Comparison of ENCODE assay signal across 15 mouse cellular contexts in genomic region chr9:48757650-48758580, GRCm38 (mm10).
DNase-seq lines count a peak whose midpoint lies in the region; ATAC-seq and TF ChIP-seq lines count a peak whose summit lies in the region.
"Had no signal": no experiment of that assay in that cellular context is flagged by ENCODE, and none has a peak within 500 bp of the region (broad histone marks: within the 10 kb centered on the region; RNA-seq: fewer than 3 reads in every experiment).

No protein-coding gene starts in this region.

- no peak for TF ChIP-seq CTCF in gastrocnemius, adult 2 months (IDR thresholded peaks at IDR 0.05)
- no peak for TF ChIP-seq CTCF in lung, adult 2 months (IDR thresholded peaks at IDR 0.05; ENCODE audit: insufficient read depth, low read length)

- H3K9ac ChIP-seq in lung, embryonic 16.5 days (ENCODE audit: low read length) = no peak overlapping the region
- H3K9ac ChIP-seq in intestine, embryonic 16.5 days (ENCODE audit: low read depth, low read length) = no peak overlapping the region
- no peak overlapping the region for H3K9ac ChIP-seq in neural tube, embryonic 13.5 days
- H3K9ac ChIP-seq: heart, embryonic 15.5 days; hindbrain, embryonic 12.5 days; liver, embryonic 13.5 days; midbrain, embryonic 15.5 days had no signal

- H3K27me3 ChIP-seq in lung, embryonic 16.5 days (ENCODE audit: control insufficient read depth, insufficient read depth, low read depth, low read length) = no peaks in the 10 kb centered on the region
- no peaks in the 10 kb centered on the region for H3K27me3 ChIP-seq in intestine, embryonic 16.5 days (replicated peaks; ENCODE audit: control insufficient read depth, insufficient read depth, low read length)
- H3K27me3 ChIP-seq in neural tube, embryonic 13.5 days = peaks cover 10% of the 10 kb centered on the region
- H3K27me3 ChIP-seq: heart, embryonic 15.5 days; hindbrain, embryonic 12.5 days; midbrain, embryonic 15.5 days had no signal

- H3K27ac ChIP-seq in gastrocnemius, adult 2 months = peak overlapping the region; percentile 75
- H3K27ac ChIP-seq in lung, embryonic 16.5 days (ENCODE audit: low read length) = 0 out of 2 replicates have a peak overlapping the region, but pooled peaks have one; percentile 4
- H3K27ac ChIP-seq in intestine, embryonic 16.5 days (ENCODE audit: low read length) = no peak overlapping the region
- peak overlapping the region; percentile 78 for H3K27ac ChIP-seq in neural tube, embryonic 13.5 days (replicated peaks)
- H3K27ac ChIP-seq: heart, embryonic 15.5 days; hindbrain, embryonic 12.5 days; kidney, postnatal 0 days; liver, embryonic 13.5 days; midbrain, embryonic 15.5 days had no signal

- no peaks in the 10 kb centered on the region for H3K9me3 ChIP-seq in lung, embryonic 16.5 days (ENCODE audit: control insufficient read depth, low read length)
- H3K9me3 ChIP-seq in intestine, embryonic 16.5 days (ENCODE audit: control insufficient read depth, low read length) = no peaks in the 10 kb centered on the region
- H3K9me3 ChIP-seq in neural tube, embryonic 13.5 days = no peaks in the 10 kb centered on the region
- H3K9me3 ChIP-seq: G1E; heart, embryonic 15.5 days; hindbrain, embryonic 12.5 days; liver, embryonic 13.5 days; midbrain, embryonic 15.5 days had no signal

- no peaks in the 10 kb centered on the region for H3K36me3 ChIP-seq in lung, embryonic 16.5 days (ENCODE audit: control insufficient read depth, insufficient read depth, low read length)
- no peaks in the 10 kb centered on the region for H3K36me3 ChIP-seq in intestine, embryonic 16.5 days (ENCODE audit: control insufficient read depth, insufficient read depth, low read length)
- no peaks in the 10 kb centered on the region for H3K36me3 ChIP-seq in neural tube, embryonic 13.5 days
- H3K36me3 ChIP-seq: heart, embryonic 15.5 days; hindbrain, embryonic 12.5 days; liver, embryonic 13.5 days; midbrain, embryonic 15.5 days had no signal

- TF ChIP-seq POLR2A in lung, adult 2 months (IDR thresholded peaks at IDR 0.05; ENCODE audit: borderline replicate concordance, extremely low read depth, low read depth, low read length) = no peak

- 44% methylated on average over 13 of the region's 13 CpGs for WGBS in lung, embryonic 16.5 days
- WGBS in lung, adult 2 months = 70% methylated on average over 13 of the region's 13 CpGs
- WGBS in intestine, embryonic 16.5 days = 26% methylated on average over 13 of the region's 13 CpGs
- WGBS in neural tube, embryonic 13.5 days = 12% methylated on average over 13 of the region's 13 CpGs

- intact Hi-C loops in gastrocnemius, adult 2 months (cut with DNase I) = no loop called here
- intact Hi-C loops in gastrocnemius, postnatal 14 days (cut with DNase I; ENCODE audit: low total_unique reads) = no loop called here

- no peak overlapping the region for H3K4me2 ChIP-seq in lung, embryonic 16.5 days (ENCODE audit: low read depth, low read length)
- H3K4me2 ChIP-seq in intestine, embryonic 16.5 days (ENCODE audit: low read depth, low read length) = no peak overlapping the region
- no peak overlapping the region for H3K4me2 ChIP-seq in neural tube, embryonic 13.5 days
- H3K4me2 ChIP-seq: heart, embryonic 15.5 days; hindbrain, embryonic 12.5 days; liver, embryonic 13.5 days; midbrain, embryonic 15.5 days had no signal

- DNase-seq in gastrocnemius, adult 2 months = no peak
- no peak for DNase-seq in gastrocnemius, postnatal 14 days
- DNase-seq in lung, adult 2 months = no peak
- no peak for DNase-seq in cerebellum, adult 9-11 months
- DNase-seq: cerebellum, postnatal 25 days; heart, adult 11 months; liver, embryonic 13.5 days had no signal

- peaks cover 45% of the 10 kb centered on the region for H3K4me1 ChIP-seq in lung, embryonic 16.5 days (replicated peaks; ENCODE audit: control insufficient read depth, insufficient read depth, low read length)
- peaks cover 27% of the 10 kb centered on the region for H3K4me1 ChIP-seq in lung, adult 2 months (ENCODE audit: control insufficient read depth, insufficient read depth, low read length)
- H3K4me1 ChIP-seq in intestine, embryonic 16.5 days (ENCODE audit: control insufficient read depth, insufficient read depth, low read length) = peaks cover 24% of the 10 kb centered on the region
- peaks cover 66% of the 10 kb centered on the region for H3K4me1 ChIP-seq in neural tube, embryonic 13.5 days (replicated peaks)

- no peak overlapping the region for H3K4me3 ChIP-seq in gastrocnemius, adult 2 months
- no peak overlapping the region for H3K4me3 ChIP-seq in lung, embryonic 16.5 days (ENCODE audit: low read length)
- no peak overlapping the region for H3K4me3 ChIP-seq in lung, adult 2 months (replicated peaks; ENCODE audit: extremely low read depth, low read depth, low read length)
- H3K4me3 ChIP-seq in intestine, embryonic 16.5 days (ENCODE audit: low read length) = no peak overlapping the region
- no peak overlapping the region for H3K4me3 ChIP-seq in neural tube, embryonic 13.5 days
- H3K4me3 ChIP-seq: heart, embryonic 15.5 days; hindbrain, embryonic 12.5 days; liver, embryonic 13.5 days; midbrain, embryonic 15.5 days had no signal

- no peak for ATAC-seq in lung, embryonic 16.5 days (ENCODE audit: low read depth)
- ATAC-seq in intestine, embryonic 16.5 days = peak; percentile 41
- no peak; the same call in 1 of the 2 replicates for ATAC-seq in neural tube, embryonic 13.5 days (ENCODE audit: low read depth)
- ATAC-seq: midbrain, embryonic 15.5 days had no signal
